Mouse (Mus musculus) kidney, embryonic 14.5 days (tissue): Measurements from ENCODE around the gene Elavl4. TPM values are rescaled to one million over a fixed set of nuclear protein-coding genes. Genes with fewer than 3 reads are reported as not detected.

Source experiments
- ATAC-seq: fragments of 200-750 bp; cut with Nextera tagmentation; 2 replicates; pipeline ENCODE4 v1.8.0; 2017; ENCODE audit warnings: moderate number of reproducible peaks, mild to moderate bottlenecking, moderate TSS enrichment, moderate library complexity; ENCODE audit not compliant: low FRiP score, low TSS enrichment
- H3K27ac ChIP-seq: fragments of 300-500 bp; sonication (generic); 2 replicates; pipeline ENCODE4 v1.5.1; 2014; ENCODE audit warnings: low read depth, mild to moderate bottlenecking, low read length, moderate library complexity, mixed read lengths
- H3K27me3 ChIP-seq: fragments of 300-500 bp; sonication (generic); 2 replicates; pipeline ENCODE4 v1.6.1; 2014; ENCODE audit warnings: mild to moderate bottlenecking, low read length; ENCODE audit not compliant: control insufficient read depth, insufficient read depth
- H3K36me3 ChIP-seq: fragments of 300-500 bp; sonication (generic); 2 replicates; pipeline ENCODE4 v1.6.1; 2014; ENCODE audit warnings: low read length, mixed read lengths; ENCODE audit not compliant: control insufficient read depth, insufficient read depth
- H3K4me1 ChIP-seq: fragments of 300-500 bp; sonication (generic); 2 replicates; pipeline ENCODE4 v1.6.1; 2014; ENCODE audit warnings: low read length, mixed read lengths; ENCODE audit not compliant: control insufficient read depth, insufficient read depth
- H3K4me2 ChIP-seq: fragments of 300-500 bp; sonication (generic); replicated peaks from 2 replicates; pipeline ENCODE4 v1.6.1; 2014; ENCODE audit warnings: low read depth, mild to moderate bottlenecking, low read length
- H3K4me3 ChIP-seq: fragments of 300-500 bp; sonication (generic); 2 replicates; pipeline ENCODE4 v1.5.1; 2014; ENCODE audit warnings: mild to moderate bottlenecking, low read length
- H3K9ac ChIP-seq: fragments of 300-500 bp; sonication (generic); 2 replicates; pipeline ENCODE4 v1.6.1; 2014; ENCODE audit warnings: low read depth, mild to moderate bottlenecking, low read length, moderate library complexity
- H3K9me3 ChIP-seq: fragments of 300-500 bp; sonication (generic); 2 replicates; pipeline ENCODE4 v1.6.1; 2016; ENCODE audit warnings: low read length; ENCODE audit not compliant: control insufficient read depth
- WGBS: fragments of 180-500 bp; shearing (Covaris S2); extraction: QIAGEN DNeasy Blood & Tissue Kit; methylation state at CpG from one replicate; pipeline ENCODE4 v1.1.7; 2014; 5-methylcytosine and 5-hydroxymethylcytosine counted together
- polyA plus RNA-seq: library from polyadenylated mRNA; unstranded; fragments of >200 nt; fragmentation: Nextera tagmentation; extraction: Ambion mirVana; gene quantifications from 2 replicates; pipeline ENCODE4 v1.2.1, GENCODE M21; 2014

The Elavl4 gene
- polyA plus RNA-seq, 1 experiment from 2014 or later, result 17.4 TPM

GRCm38 (mm10) chr4:110285346-110286330 is 66.1 kb downstream of the Elavl4 start:
- ATAC-seq, result peak; percentile 73
- 12% methylated on average over 15 of the region's 15 CpGs for WGBS
- H3K27ac ChIP-seq, result no peak overlapping the region; the same call in 1 of the 2 replicates
- H3K9ac ChIP-seq, result 0 out of 2 replicates have a peak overlapping the region, but pooled peaks have one; percentile 8
- H3K36me3 ChIP-seq, result no peaks in the 10 kb centered on the region
- no peaks in the 10 kb centered on the region for H3K9me3 ChIP-seq
- H3K4me2 ChIP-seq, result peak overlapping the region; percentile 31
- H3K4me1 ChIP-seq, result peaks cover 4% of the 10 kb centered on the region; the same call in 1 of the 2 replicates
- H3K27me3 ChIP-seq, result no peaks in the 10 kb centered on the region
- H3K4me3 ChIP-seq, result peak overlapping the region; percentile 28

GRCm38 (mm10) chr4:110284446-110284845 is 67.3 kb downstream of the Elavl4 start:
- H3K9me3 ChIP-seq, result no peaks in the 10 kb centered on the region
- peak overlapping the region; percentile 11; the same call in 1 of the 2 replicates for H3K4me2 ChIP-seq
- H3K4me3 ChIP-seq, result no peak overlapping the region
- H3K9ac ChIP-seq, result no peak overlapping the region
- no peak overlapping the region for H3K27ac ChIP-seq
- peaks cover 4% of the 10 kb centered on the region; the same call in 1 of the 2 replicates for H3K4me1 ChIP-seq
- ATAC-seq, result no peak
- no peaks in the 10 kb centered on the region for H3K27me3 ChIP-seq
- 63% methylated on average over 3 of the region's 3 CpGs for WGBS
- no peaks in the 10 kb centered on the region for H3K36me3 ChIP-seq

GRCm38 (mm10) chr4:110270046-110270445 is 81.7 kb downstream of the Elavl4 start:
- H3K27me3 ChIP-seq, result no peaks in the 10 kb centered on the region
- WGBS, result 28% methylated on average over 4 of the region's 4 CpGs
- H3K4me1 ChIP-seq, result no peaks in the 10 kb centered on the region
- no peak overlapping the region for H3K9ac ChIP-seq
- no peaks in the 10 kb centered on the region for H3K36me3 ChIP-seq
- H3K4me3 ChIP-seq, result no peak overlapping the region
- no peak for ATAC-seq
- no peaks in the 10 kb centered on the region for H3K9me3 ChIP-seq
- H3K27ac ChIP-seq, result no peak overlapping the region
- H3K4me2 ChIP-seq, result no peak overlapping the region

DNA sequence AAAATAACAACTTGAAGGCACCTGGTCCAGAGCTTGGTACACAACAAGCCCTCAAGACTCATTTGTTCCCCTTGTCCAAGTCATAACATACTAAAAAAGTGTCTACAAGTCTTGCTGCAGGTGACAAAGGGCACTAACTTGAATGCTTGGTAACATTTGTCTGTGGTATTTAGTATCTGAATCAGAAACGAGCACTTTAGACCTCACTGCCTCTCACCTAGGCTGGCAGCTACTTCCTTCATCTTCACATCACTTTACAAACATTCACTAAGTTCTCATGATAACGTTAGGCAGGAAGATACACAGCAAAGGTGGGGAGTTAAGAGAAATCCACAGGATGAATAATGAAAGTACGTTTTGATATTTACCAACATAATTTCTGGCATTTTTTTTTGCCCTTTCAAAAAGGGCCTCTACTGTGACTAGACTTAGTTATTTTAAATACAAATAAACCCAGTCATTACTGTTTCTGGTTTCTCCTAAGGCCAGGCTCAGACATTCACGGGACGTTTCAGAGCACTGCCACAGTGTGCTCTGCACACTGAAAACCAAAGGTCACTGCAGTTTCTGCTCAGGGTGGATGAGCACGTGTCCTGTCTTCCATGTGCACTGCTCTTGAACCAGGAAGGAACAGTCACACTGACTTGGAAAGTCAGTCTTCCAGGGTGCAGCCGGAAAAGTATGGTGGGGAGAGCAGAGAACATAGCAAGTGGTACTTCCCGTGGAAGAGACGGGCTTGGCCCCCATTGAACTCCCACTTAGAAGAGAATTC is 84.7 kb downstream of the Elavl4 start:
- Histone ChIP-seq H3K9ac (no peak overlapping the region), H3K27me3 (no peaks in the 10 kb centered on the region), H3K9me3 (no peaks in the 10 kb centered on the region), H3K4me3 (no peak overlapping the region), H3K4me1 (no peaks in the 10 kb centered on the region), H3K36me3 (no peaks in the 10 kb centered on the region), H3K4me2 (no peak overlapping the region), H3K27ac (no peak overlapping the region)
- WGBS, result 70% methylated on average over 9 of the region's 9 CpGs
- ATAC-seq, result no peak

DNA sequence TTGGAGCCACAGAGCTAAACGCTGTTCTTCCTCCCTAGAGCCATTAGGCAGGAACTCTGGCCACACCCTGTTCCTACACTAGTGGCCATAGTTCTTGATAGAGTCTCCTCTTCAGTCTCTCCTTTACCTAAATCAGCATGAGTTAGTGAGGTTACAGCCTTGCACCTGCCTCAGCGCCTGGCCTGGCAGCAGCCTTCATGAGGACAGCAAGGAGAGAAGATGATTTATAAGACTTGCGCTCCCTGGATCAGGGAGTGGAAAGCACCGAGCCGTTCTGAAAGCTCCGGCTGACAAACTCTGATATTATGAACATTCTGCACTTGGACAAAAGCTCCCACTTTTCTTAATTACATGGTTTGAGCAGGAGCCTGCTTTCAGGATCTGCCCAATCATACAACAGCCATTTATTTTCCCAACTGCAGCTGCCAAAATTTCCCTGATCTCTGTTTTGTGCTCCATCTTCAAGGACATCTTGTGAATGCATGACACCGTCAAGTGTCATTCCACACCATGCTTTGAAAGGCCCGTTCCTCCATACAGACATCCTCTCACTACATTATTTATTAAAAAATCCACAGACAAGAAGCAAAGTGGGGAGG is 87.3 kb downstream of the Elavl4 start:
- 34% methylated on average over 8 of the region's 8 CpGs for WGBS

GRCm38 (mm10) chr4:110257360-110257759 is 94.3 kb downstream of the Elavl4 start:
- WGBS, result 56% methylated on average over 3 of the region's 3 CpGs
- Histone ChIP-seq H3K4me3 (no peak overlapping the region), H3K4me2 (no peak overlapping the region), H3K36me3 (no peaks in the 10 kb centered on the region), H3K27me3 (no peaks in the 10 kb centered on the region), H3K9me3 (no peaks in the 10 kb centered on the region), H3K27ac (no peak overlapping the region), H3K4me1 (no peaks in the 10 kb centered on the region), H3K9ac (no peak overlapping the region)
- no peak for ATAC-seq

More for the DNA sequence above, 87.3 kb downstream of the Elavl4 start:
- no peak overlapping the region for H3K4me2 ChIP-seq
- H3K4me1 ChIP-seq, result no peaks in the 10 kb centered on the region
- H3K4me3 ChIP-seq, result no peak overlapping the region
- peak; percentile 52; the same call in 1 of the 2 replicates for ATAC-seq
- no peaks in the 10 kb centered on the region for H3K9me3 ChIP-seq
- H3K27me3 ChIP-seq, result no peaks in the 10 kb centered on the region
- H3K27ac ChIP-seq, result no peak overlapping the region
- H3K9ac ChIP-seq, result no peak overlapping the region
- H3K36me3 ChIP-seq, result no peaks in the 10 kb centered on the region

DNA sequence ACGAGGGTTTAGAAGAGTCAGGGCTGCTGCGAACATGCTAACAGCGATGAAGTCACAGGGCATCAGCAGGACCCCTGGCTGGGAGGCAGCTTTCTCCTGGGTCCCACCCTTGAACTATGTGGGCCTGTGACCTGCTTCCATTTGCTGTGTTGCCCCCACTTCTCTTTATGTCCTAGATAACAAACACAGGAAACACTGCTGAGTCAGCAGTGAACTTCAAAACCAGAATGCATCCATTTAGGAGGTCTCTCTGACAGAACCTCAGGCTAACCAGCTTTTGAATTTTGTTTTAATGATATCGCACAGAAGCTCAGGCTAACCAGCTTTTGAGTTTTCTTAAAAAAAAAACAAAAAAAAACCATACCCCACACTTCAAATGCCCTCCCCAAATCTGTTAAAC is 96.1 kb downstream of the Elavl4 start:
- WGBS, result 84% methylated on average over 4 of the region's 4 CpGs
- Histone ChIP-seq H3K4me3 (no peak overlapping the region), H3K27ac (no peak overlapping the region), H3K9ac (no peak overlapping the region), H3K9me3 (no peaks in the 10 kb centered on the region), H3K4me1 (no peaks in the 10 kb centered on the region), H3K4me2 (no peak overlapping the region), H3K36me3 (no peaks in the 10 kb centered on the region), H3K27me3 (no peaks in the 10 kb centered on the region)
- ATAC-seq, result no peak

DNA sequence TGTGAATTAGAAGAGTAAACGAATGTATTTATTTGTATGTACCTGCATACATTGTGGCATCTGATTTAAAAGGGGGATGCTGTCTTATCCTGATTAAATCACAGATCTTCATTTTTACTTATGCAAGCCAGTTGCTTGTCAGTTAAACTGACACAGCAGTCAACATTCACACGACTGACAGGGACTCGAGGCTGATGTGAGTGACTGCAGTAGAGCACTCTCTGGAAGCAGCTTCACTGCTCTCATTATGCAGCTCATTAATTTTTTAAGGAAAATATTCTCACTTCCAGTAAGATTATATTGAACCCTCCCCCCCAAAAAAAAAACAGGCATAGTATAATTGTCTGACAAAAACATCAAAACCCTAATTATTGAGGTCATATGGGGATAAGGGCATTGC is 101.7 kb downstream of the Elavl4 start:
- ATAC-seq, result no peak
- Histone ChIP-seq H3K9me3 (no peaks in the 10 kb centered on the region), H3K27me3 (no peaks in the 10 kb centered on the region), H3K36me3 (no peaks in the 10 kb centered on the region), H3K9ac (no peak overlapping the region), H3K4me1 (no peaks in the 10 kb centered on the region), H3K27ac (no peak overlapping the region), H3K4me2 (no peak overlapping the region), H3K4me3 (no peak overlapping the region)
- 71% methylated on average over 3 of the region's 3 CpGs for WGBS
